Mouse (Mus musculus) left cerebral cortex, adult 11 months (tissue): ENCODE results near the gene Ralgapa2.

Source experiments
- DNase-seq: peaks from one replicate; pipeline ENCODE4 v3.0.0; 2022; ENCODE audit warnings: low spot score

Gene Ralgapa2

DNA sequence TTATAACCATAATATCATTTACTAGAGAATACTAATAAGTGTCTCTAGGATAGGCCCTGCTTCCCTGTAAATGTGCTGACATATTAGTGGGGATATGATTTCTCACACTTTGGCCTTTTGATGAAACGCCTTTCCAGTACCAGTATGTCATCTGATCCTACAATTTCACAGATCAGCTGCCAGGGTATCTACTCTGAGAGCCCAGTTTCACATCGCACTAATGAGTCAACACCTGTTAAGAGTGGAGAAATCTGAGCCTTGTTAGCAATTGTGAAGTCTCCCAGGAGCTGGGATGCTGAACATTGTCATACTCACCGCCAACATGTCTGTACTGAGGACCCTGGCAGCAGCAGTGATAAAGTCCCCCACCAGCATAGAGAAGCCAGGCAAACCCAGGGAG, 151.1 kb downstream of the Ralgapa2 start:
- no peak for DNase-seq

DNA sequence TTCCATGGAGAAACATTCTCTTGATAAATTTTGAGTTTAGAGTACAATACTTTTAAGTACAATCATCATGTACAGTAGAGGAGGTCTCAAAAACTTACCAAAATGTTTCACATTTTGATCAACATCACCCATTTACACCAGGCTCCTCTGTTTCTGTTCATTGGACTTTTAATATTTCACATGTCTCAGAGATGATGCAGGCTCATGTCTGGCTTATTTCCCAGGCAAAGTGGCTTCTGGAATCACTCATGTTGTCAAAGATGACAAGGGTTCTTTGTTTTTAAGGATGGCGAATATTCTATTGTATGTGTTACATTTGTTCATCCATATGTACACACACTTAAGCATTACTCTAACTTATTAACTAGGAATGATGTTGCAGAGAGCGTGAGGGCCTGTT, 152.5 kb downstream of the Ralgapa2 start:
- DNase-seq, result no peak

DNA sequence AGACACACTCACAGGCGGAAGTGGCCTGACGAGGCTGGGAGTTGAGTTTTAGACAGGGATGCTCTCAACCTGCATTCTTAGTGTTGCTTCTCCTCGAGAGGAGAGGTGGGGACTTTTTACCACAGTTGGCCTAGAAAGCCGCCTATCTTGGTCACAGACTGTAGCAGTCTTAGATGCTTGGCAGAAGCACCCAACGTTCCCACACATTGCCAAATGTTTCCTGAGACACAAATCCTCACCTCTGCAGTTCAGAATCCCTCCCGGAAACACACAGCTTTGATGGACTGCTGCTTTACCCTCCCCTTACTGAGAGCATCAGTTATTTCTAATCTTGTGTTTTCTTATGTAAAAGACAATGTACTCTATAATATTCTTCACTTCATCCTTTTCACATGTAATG, 155.6 kb downstream of the Ralgapa2 start:
- DNase-seq, result no peak

DNA sequence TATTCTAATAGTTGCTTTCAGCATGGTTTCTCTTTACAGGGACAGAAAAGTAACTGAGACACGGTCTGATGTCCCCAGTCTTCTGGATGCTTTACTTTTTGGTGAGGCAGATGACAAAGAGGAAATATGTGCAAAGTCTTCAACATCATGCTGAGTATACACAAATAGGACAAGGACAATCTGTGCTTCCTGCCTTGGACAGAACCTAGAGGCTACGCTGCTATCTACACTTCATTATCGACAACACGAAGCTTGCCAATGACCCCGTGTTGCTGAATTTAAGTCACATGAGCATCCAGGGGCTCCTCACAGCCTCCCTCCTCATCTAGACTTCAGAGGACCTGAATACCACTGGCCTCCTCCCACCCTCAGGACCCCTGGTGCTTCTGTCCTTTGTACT, 161.9 kb downstream of the Ralgapa2 start:
- no peak for DNase-seq

DNA sequence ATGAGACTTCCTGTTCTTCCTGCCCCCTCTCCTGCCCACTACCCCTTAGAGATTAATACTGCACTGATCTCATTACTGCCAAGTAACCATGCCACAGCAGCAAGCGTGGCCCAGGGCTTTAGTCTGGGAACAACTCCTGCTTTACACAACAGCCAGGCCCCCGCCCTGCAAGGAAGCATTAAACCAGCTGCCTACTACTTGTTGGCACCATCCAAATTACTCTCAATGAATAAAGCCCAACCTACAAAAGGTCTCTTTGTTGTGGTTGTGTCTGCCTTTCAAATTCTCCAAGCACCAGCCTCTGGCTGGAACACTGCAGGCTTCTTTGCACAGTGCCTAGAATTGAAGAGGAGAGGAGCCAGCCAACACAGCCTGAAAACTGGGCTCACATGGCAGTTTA, 164.2 kb downstream of the Ralgapa2 start:
- peak; percentile 58 for DNase-seq

DNA sequence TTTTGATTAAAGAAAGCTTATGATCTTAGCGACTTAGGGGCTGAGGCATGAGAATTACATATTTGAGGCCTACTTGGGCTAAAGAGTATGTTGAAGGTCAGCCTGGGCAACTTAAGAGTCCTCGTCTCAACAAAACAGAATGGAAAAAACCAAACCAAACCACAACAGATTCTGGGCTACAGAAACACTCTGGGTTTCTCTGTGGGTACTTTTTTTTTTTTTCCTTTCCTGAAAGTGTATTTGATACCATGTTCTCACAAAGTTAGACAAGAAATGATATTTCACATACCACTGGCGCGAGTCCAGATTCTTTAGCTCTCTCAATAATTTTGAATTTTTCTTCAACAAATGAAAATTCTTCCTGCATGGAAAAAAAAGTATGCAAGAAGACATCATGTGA, 172.1 kb downstream of the Ralgapa2 start:
- DNase-seq, result no peak

DNA sequence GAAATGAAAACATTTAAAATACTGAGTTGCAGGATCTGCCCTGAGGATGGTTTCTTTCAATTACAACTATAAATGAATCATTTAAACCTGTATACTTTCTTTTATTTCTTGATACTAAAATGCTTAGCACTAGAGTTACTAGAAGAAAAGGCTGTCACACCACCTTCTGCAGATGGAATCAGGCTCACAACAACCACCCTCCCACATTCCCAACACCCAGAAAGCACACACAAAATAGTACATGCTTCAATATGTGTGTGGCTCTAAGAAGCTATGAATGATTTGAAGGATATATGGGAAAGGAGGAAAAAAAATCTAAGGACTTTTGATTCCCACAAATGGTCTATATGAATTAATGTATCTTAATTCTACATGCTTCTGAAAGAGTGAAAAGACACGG, 174.6 kb downstream of the Ralgapa2 start:
- DNase-seq, result no peak

DNA sequence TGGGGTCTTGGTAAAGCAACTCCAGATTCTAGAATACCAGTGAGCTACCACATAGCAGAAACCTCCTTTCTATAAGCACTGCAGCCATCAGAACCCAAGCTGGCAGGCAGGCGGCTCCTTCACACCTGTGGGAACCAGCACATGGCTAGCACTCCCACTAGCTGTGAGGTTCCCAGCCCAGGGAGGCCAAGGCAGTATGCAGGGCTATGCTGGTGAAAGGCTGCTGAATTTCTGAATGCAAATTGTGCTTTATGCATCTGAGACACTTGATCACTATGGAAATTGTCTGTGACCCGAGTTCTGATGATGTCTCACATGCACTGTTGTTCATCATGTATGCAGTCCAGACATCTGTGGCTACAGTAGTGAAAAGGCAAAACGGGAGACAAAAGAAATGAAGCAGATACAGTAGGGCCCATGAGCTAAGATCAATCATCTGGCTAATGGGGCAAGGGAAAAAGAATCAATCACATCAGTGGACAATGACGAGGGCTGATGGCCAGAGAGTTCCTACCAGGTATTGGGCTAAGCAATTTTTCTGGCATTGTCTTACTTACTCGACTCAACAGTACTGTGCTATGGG, 180.2 kb downstream of the Ralgapa2 start:
- no peak for DNase-seq

DNA sequence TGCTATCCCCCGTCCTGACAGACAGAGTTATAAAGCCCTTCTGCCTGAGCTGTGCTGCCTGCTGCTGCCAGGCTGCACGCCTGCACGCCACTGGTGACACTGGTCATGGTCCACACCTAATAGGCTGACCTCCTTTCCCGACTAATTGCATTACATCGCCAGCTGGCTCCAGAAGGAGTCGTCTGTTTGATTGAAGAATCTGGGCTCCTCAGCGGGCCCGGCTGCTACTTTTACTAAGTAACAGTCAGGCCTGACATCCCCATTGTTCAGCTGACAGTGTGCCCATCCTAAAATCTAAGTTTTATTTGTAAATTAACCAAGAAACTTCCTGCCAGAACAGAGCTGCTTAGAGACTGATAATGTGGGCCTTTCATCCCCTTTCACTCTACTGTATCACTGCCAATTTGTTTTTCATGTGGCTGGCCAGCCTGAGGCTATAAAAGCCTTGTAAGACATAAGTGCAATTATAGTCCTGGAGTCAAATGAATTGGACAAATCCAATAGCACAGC, 181.3 kb downstream of the Ralgapa2 start:
- DNase-seq, result peak; percentile 13

DNA sequence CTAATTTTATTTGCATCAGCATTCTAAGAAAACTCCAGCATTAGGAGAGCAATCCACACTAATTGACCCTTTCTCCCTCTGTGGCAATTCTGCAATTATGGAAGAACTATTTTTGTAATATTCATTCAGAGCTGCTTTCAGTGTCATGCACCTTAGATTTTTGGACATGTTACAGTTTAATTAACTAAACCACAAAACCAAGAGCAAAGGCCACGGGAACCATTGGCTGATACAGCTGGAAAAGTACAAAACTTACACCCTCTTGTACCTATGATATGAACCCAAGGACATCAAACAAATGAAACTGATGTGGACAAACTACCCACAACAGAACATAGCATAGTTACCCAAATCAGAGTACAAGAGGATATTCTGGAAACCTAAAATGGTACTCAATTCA, 182.0 kb downstream of the Ralgapa2 start:
- no peak for DNase-seq

DNA sequence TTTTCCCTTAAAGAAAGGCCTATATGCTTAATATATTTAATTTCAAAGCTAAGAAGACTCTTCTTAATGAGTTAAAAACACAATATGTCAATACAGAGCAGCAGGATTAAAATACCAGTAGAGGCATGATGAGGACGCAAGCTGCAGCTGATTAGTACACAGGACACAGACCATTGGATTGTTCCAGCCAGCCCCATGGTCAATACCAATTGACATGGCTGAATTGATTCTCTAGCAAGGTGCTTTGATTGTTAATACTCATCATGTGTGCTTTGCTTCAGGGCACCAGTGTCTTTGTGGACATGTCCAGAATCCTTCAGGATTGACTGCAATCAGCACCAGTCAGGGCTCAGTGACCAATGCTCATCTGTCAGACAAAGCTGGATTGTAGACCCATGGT, 185.5 kb downstream of the Ralgapa2 start:
- DNase-seq, result no peak

DNA sequence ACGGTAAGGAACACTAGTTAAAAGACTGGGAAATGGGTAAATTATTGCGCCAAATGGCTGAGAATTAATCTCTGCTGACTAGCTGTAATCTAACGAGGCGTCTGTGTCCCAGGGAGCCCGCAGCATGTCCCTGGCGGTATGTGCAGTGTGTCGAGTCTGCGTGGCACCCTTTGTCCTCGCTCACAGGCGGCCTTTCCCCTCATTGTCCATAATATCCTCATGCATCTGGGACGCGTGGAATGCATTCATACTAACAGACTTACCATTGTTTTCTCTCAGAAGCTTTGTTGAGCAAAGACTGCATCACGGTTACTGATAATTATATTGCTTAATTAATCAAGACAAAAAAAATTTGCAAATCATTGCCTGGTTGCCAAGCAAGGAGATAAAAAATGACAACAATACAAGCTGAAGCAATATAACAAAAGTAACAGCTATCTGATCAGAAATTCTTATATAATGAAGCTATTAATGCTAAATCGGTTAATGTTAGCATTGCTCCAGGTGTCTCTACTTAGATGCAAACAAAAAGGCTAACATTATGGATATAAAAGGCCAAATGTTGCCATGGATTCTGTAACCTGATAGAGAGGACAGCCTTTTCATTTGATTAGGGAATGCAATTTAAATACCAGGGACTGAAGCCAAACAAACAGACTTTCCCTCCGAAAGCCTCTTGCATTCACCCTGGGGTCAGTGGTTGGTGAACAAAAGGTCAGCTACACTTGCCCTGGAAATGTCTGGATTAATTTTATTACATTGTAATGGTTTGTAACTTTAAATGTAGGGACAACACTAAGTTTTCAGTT, 187.0 kb downstream of the Ralgapa2 start:
- DNase-seq, result no peak

DNA sequence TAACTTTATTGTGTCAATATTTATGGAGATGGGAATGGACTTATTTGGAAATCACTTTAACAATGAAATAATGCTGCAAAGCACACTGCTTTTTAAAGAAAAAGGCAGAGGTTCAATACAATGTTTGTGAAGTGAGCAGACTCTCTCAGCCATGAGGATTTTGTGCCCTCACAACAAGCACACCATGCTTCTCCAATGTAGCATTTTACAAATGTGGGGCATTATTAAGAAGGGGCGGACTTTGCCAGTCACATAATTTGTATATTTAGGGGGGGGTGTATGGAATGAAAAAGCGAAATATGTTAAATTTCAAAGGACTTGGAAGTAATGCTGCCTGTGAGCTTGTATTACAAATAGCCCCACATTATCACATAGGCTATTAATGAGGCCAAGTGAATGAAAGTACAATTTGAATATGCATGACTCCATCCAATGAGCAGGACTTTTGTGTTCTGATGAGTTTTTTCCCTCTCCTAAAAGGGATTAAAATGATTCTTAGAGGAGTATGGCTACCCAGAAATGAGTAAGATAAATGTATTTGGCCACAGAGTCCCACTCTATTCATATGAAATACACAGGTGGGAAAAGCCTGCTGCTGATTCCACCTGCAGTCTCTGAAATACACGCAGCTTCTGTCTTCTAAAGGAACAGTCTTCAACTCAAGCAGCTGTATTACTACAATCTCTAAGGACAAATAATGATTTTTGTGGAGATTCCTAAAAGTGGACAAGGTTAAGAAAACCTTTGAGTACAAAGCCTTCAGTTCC, 187.8 kb downstream of the Ralgapa2 start:
- DNase-seq, result no peak

DNA sequence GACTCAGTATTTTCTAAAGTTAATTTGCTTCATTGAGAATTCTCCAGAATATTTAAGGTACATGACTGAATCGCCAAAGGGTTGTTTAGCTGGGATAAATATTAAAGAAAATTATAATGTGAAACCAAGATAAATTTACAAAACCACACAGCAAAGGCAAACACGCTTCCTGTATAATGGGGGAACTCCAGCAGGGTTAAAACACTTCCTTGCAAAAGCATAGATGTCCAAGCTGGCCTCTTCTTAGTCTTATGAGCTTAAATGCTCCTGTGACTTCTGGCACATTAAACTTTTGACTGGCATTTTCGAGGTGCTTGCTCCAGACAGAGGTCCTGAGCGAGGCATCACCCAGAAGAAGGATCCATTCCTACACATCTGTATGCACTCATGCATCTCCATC, 188.6 kb downstream of the Ralgapa2 start:
- DNase-seq, result no peak

DNA sequence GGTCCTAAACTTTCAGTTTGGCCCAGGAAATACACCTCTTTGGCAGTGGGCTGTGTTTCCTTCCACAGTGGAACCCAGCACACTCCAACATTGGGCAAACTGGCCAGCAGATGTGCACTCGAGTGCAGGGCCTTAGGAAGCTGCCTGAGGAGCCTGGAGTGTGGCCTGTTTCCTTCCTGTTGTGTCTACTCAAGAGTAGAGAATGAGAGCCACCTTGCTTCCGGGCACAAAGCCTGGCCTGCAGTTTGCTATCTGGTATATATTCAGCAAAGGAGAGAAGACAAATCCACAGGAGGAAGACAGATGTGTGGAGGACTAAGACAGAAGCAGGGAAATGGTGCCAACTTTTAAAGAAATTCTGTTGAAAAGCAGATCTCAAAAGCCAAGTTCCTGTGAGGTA, 189.4 kb downstream of the Ralgapa2 start:
- DNase-seq, result no peak

DNA sequence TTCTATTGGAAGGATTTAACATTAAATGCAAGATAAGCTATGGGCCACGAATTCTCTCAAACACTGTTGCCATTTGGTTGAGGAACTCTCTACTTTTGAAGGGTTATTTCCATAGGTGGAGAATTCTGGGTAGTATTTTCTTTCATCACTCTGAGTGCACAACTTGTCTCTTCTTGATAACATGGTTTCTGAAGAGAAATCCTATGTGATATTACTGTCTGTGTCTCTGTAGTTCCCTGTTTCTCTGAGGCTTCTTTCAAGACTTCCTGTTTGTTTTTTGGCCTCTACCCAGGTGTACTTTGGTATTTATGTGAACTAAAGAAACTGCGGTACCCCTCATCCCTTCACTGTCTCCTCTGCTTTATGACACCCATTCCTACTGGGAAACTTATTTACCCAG, 190.1 kb downstream of the Ralgapa2 start:
- no peak for DNase-seq

DNA sequence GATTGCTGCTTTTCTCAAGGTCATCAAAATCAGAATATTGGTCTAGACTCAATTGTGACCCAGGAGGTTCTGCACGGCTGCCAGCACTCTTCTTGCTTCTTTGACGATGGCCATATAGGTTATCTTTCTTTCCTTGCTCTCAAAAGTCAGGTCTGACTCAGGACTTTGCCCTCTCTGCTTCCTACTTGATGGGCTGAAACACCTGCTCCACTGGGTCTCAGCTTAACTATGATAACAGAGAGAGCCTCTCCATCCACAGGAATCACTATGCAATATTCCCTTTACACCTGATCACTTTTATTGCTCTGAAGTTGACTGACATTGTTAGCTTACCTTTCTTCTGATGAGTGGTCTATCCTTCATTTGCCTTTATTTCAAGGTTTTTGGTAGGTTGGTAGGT, 191.5 kb downstream of the Ralgapa2 start:
- no peak for DNase-seq

DNA sequence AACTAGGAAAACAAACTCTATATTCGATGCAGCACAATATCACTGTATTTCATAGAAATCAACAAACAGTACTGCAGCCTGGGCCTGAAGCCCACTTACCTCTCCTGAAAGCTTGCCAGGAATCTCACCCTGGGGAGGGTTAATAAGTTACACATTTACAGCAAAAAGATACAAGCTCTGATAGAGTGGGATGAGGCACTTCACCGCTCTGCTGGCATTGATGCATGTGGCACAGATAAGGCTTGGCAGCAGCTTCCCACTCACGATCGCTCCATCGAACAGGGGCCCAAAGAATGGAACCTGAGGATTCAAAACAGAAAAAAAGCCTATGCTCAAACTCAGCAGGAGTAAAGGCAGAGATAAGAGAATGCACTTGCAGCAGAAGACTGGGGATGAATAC, 197.4 kb downstream of the Ralgapa2 start:
- DNase-seq, result no peak

DNA sequence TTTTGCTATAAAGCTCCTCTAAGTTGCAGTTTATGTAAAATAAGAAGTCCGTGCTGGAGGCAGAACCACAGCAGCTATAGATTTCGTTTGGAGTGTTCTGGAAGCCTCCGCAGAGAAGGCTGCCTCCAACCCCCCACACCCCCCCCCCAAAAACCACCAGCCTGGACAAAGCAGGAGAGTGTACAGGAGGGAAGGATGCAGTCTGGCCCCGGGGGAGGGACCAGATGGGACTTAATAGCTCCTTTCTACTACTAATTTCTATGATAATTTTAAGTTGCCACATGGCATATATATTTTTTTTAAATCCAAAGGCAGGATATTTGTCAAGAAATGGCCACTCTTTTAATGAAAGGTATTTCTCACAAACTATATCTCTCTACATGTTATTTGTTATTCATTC, 198.3 kb downstream of the Ralgapa2 start:
- no peak for DNase-seq

DNA sequence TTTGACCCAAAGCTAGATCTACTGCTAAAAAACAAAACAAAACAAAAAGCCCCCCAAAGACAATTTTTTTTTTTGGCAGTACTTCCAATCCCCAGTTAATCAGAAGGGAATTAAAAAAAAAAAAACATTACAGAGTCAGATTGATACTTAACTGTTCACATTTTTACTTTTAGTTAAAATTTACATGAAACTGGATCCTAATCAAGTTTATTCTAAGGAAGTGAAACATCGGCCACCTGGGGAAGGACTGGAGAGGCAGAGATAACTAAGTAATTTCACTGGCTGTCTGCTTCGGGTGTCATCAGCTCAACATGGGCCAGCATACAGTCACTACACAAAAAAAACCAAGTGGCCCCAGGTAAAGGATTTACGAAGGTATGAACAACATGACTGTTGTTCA, 201.4 kb downstream of the Ralgapa2 start:
- DNase-seq, result no peak

DNA sequence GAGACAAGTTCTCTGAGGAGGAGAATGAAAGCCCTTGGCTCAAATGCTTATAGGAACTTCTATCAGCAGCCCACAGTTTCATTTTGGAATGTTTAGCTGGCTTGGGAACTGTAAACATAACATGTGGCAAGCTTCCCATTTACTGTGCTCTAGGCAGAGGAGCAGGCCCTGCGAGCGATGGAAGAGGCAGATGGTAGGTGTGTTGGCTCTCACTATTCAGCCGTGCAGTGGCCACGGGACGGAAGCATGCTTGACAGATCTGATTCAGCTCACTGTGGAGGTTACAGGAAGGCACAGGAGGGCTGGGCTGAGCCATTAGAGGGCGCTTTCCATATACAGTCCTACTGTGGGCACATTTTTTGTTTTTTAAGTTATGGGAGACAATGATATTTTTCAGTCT, 201.9 kb downstream of the Ralgapa2 start:
- DNase-seq, result no peak

DNA sequence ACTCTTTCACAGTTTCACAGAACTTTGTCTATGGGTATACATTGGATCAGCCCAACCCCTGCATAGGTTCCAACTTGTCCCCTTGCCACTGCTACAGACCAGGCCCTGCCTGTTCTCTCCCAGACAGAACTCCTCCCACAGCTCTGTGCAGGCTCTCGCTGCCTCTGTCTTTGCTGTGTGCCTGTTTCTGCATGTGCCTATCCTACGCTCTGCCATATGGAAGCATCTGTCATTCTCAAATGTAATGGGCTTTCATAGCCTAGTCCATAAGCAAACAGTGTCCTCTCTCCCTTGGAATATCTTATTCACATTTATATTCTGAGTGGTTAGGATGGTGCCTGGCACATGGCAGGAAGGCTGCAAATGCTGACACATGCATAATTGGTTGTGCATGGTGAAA, 202.7 kb downstream of the Ralgapa2 start:
- no peak for DNase-seq

DNA sequence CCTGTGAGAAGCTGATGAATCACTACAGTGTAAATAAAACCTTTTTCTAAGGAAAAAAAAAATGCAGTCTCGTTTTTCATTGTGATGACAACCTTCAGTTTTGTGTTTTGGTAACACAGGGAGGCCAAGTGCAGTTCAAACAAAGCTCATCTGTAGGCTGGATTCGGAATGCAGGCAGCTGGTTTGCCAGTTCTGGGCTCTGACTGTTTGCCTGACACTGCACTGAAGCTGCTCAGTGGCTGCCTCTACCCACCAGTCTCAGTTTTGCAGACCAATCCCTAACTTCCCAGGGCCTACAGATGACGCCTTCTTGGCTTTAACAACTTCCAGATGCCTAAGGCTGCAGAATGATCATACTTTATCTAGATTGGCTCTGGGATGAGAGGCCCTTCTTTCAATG, 205.1 kb downstream of the Ralgapa2 start:
- DNase-seq, result no peak
